Mouse (Mus musculus) layer of hippocampus, adult 11-12 months (tissue): ENCODE data around the gene Cfap46.
"Not testable (repeated sequence)": the region's sequence is repeated elsewhere in the genome, so short reads cannot be mapped to it uniquely, and the experiment has no call there.

Source experiments
- DNase-seq: peaks from one replicate; pipeline ENCODE4 v3.0.0; 2022; ENCODE audit warnings: low spot score

The Cfap46 gene

GRCm38 (mm10) chr7:139659901-139660300 lies 23.7 kb downstream of the Cfap46 start:
- not testable (repeated sequence) for DNase-seq

GRCm38 (mm10) chr7:139649698-139650097 lies 33.9 kb downstream of the Cfap46 start:
- DNase-seq: no peak

DNA sequence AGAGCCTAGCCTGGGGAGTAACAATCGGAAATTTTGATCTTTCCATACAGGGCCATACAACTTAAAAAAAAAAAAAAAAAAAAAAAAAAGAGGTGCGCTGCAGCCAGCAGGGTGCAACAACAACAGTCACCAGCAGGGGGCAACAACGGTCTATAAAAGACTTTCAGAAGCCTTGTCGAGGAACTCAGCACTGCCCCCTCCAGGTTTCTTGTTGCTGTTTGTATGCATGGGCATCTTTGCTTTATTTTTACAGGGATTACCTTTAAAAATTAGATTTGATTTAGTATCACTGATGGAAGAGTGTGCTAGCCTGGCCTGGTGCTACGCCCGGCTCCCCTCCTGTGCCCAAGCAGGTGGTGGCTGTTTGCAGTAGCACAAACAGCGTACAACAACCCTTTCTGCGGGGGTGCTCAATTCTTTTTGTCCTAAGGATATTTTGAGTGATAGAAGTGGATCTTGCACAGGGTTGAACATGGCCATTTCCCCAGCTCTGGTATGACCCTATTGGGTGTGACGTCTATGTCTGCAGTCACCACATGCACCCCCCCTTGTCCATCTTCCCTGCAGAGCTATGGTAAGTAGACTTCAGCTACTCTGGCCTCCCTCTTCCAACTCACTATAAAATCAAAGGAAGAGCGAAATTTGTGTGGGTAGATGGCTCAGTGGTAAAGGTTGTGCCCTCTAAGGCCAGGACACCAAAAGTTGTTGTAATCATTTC lies 35.4 kb downstream of the Cfap46 start:
- peak; percentile 96 for DNase-seq

DNA sequence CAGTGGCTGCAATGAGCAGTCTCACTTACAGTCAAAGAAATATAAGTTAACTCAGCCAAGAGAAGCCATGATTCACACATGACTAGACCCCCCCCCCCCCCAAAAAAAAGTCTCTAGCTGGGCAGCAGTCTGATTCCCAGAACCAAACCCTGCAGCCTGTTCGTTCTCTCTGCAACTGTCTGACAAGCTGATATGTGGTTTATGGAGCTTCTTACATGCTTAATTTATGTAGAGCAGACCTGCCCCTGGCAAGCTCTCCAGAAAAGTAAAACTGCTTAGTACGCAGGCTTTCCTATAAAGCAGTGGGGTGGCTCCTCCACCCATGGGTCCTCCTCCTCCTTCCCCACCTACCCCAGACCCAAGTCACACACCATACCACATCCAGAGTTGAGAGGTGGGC lies 50.2 kb downstream of the Cfap46 start:
- no peak for DNase-seq

DNA sequence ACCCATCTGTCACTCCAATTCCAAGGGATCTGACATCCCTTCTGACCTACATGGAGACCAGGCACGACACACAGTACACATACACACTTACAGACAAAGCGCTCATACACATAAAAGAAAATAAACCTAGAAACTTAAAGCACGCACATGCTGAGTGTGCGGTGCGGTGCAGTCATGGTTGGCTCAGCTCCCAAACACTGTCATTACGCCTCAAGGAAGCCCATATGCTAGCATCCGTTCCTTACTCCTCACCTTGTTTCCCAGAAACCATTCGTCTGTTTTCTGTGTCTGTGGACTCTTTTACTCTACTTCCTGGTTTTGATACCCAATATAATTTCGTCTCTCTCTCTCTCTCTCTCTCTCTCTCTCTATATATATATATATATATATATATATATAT lies 58.5 kb downstream of the Cfap46 start:
- no peak for DNase-seq

- no peak for DNase-seq
Observed at GRCm38 (mm10) chr7:139622568-139622967, 61.0 kb downstream of the Cfap46 start.

- peak; percentile 75 for DNase-seq
Observed at GRCm38 (mm10) chr7:139615767-139616766, 67.5 kb downstream of the Cfap46 start.

- DNase-seq: no peak
Observed at GRCm38 (mm10) chr7:139610328-139610727, 73.3 kb downstream of the Cfap46 start.

DNA sequence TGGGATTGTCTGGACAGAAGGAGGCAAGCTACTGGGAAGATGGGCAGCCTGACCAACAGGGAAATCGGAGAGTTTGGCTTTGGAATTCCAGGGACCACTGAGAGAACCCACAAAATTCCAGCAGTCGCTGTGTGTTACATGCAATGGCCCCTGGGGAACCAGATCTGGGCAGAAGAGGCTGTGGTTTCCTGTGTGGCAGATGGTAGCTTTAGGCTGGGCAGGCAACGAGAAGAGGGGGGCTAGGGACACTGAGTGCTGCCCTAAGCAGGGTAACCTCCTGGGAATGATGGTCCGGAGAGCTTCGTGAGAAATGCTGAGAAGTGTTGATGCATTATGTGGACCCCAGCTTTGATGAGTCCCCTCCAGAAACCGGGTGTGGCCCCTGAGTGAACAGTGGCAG lies 87.8 kb downstream of the Cfap46 start:
- DNase-seq: no peak

GRCm38 (mm10) chr7:139595311-139595710 lies 88.3 kb downstream of the Cfap46 start:
- no peak for DNase-seq

DNA sequence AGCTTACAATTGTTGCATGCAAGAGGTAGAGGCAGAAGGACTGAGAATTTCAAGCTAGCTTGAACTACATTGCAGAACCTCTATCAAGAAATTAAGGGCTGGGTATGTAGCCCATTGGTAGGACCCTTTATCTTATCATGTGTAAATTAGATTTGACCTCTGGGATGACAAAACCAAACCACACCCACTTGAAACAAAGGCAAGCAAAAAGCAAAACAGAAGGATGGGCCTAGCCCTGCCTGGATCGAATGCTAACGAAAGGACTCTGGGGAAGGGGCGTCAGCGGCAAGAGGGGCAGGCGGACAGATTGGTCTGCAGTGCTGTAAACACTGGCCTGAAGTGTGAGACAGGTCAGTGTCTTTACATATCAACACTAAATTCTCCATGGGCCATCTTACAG lies 92.3 kb downstream of the Cfap46 start:
- DNase-seq: no peak

DNA sequence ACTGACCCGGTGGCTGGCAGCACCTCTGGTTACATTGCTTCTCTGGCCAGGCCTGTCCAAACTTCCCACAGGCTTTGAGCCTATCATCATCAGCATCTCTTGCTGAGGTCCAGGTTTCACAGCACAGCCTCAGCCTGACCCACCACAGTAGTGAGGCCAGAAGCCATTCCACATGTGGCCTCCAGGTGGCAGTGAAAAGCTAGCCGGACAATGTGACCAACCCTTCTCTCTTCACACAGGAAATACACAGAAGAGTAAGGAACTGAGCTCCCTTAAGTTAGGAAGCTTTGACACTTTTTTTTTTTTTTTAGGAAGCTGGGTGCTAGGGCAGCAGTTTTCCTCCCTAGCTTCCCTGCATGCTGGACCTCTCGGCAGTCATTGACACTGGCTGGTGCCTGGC lies 93.3 kb downstream of the Cfap46 start:
- DNase-seq: peak; percentile 49

DNA sequence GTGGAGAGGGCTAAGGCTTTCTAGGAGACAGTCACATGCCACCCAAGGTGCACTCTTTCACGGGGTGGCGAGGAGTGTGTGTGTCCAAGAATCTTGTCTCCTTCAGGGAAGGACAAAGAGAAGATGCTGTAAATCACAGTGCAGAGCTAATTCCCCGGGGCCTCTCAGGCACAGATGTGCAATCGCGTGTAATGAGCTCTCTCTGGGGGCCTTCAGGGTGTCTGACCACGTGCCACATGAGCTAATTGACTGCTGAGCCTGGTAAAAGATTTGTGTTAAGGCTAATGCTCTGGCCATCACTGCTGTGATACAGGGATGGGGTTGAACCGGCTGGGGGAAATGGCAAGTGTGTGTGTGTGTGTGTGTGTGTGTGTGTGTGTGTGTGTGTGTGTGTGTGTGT lies 95.7 kb downstream of the Cfap46 start:
- no peak for DNase-seq

DNA sequence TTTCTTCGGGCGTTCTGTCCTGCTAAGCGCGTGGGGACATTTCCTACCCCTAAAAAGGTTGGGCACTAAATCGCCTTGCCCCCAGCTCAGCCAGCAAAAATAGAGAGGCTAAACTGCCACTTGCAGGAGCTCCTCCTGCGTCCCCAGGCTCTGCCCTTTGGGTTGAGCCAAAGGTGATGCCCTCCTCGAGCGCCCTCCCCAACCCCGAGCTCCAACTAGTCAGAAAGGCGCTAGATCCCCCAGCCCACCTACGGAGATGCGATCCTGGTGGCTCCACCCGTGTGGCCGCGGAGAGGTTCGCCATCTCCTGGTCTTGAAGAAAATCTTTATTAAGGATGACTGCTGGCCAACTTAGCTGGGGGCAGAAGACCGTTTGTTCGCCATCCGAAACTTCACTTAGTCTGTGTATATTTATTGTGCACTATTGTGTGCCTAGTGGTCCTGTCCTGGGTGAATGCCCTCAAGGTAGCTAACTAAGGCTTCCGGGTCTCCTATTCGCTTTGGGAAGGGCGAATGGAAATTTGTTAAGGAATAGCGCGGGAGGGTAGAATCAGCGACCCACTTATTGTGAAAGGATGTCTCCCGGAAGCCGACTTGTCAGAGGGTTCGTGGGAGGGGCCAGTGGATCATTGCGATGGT lies 98.3 kb downstream of the Cfap46 start:
- no peak for DNase-seq

GRCm38 (mm10) chr7:139584221-139585175 lies 99.1 kb downstream of the Cfap46 start:
- DNase-seq: no peak

GRCm38 (mm10) chr7:139583094-139583737 lies 100.4 kb downstream of the Cfap46 start:
- DNase-seq: no peak

DNA sequence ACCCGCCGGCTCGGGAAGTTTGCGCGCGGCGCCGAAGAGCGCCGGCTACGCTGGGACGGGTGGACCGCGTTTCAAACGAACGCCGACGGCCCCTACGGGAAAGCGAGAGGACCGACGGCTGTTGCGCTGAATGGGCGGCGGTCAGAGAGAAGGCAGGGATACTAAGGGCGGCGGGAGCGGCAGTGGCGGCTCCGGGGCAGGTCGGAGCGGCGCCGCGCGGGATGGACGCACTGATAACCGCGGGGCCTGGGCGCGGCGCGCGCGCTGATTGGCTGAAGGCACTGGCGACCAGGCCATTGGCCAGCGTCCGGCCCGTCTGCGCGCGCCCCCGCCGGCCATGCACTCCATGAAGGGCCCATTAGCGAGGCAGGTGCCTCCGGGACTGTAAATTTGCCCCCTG lies 101.0 kb downstream of the Cfap46 start, which contains the start of gene Nkx6-2:
Gene Nkx6-2 (minus strand): TSS at position 203 of the 400 bp plus-strand sequence.
- peak; percentile 60 for DNase-seq

GRCm38 (mm10) chr7:139581801-139582571 lies 101.6 kb downstream of the Cfap46 start:
- DNase-seq: no peak

- DNase-seq: no peak
Observed at GRCm38 (mm10) chr7:139580851-139581775, 102.5 kb downstream of the Cfap46 start.
